Mouse (Mus musculus) neural tube, embryonic 13.5 days (tissue): ENCODE data around the gene Arpp21. TPM values are rescaled to one million over a fixed set of nuclear protein-coding genes. Genes with fewer than 3 reads are reported as not detected.
"Not testable (repeated sequence)": the region's sequence is repeated elsewhere in the genome, so short reads cannot be mapped to it uniquely, and the experiment has no call there.

Experiments used
- ATAC-seq: fragments of 200-750 bp; cut with Nextera tagmentation; 2 replicates; pipeline ENCODE4 v1.8.0; 2017; ENCODE audit warnings: low read depth, mild to moderate bottlenecking, moderate TSS enrichment, moderate library complexity
- H3K27ac ChIP-seq: fragments of 300-500 bp; sonication (generic); replicated peaks from 2 replicates; pipeline ENCODE4 v1.5.1; 2015; ENCODE audit warnings: moderate library complexity, mild to moderate bottlenecking, inconsistent platforms
- H3K27me3 ChIP-seq: fragments of 300-500 bp; sonication (generic); 2 replicates; pipeline ENCODE4 v1.6.1; 2015; ENCODE audit warnings: mild to moderate bottlenecking, inconsistent platforms
- H3K36me3 ChIP-seq: fragments of 300-500 bp; sonication (generic); 2 replicates; pipeline ENCODE4 v1.6.1; 2015; ENCODE audit warnings: mild to moderate bottlenecking, inconsistent platforms
- H3K4me1 ChIP-seq: fragments of 300-500 bp; sonication (generic); replicated peaks from 2 replicates; pipeline ENCODE4 v1.6.1; 2015; ENCODE audit warnings: inconsistent platforms
- H3K4me2 ChIP-seq: fragments of 300-500 bp; sonication (generic); 2 replicates; pipeline ENCODE4 v1.6.1; 2015; ENCODE audit warnings: inconsistent platforms, mild to moderate bottlenecking, moderate library complexity
- H3K4me3 ChIP-seq: fragments of 300-500 bp; sonication (generic); 2 replicates; pipeline ENCODE4 v1.5.1; 2015; ENCODE audit warnings: mild to moderate bottlenecking, inconsistent platforms
- H3K9ac ChIP-seq: fragments of 300-500 bp; sonication (generic); 2 replicates; pipeline ENCODE4 v1.6.1; 2015; ENCODE audit warnings: moderate library complexity, mild to moderate bottlenecking, inconsistent platforms
- H3K9me3 ChIP-seq: fragments of 300-500 bp; sonication (generic); 2 replicates; pipeline ENCODE4 v1.6.1; 2016; ENCODE audit warnings: inconsistent platforms
- WGBS: fragments of 180-500 bp; shearing (Covaris S2); methylation state at CpG from one replicate; pipeline ENCODE4 v1.1.7; 2015; 5-methylcytosine and 5-hydroxymethylcytosine counted together
- microRNA-seq: library from miRNA; unstranded; fragments of <30 nt; microRNA quantifications from one replicate; pipeline ENCODE4, GENCODE M21; 2016
- polyA plus RNA-seq: library from polyadenylated mRNA; unstranded; fragments of >200 nt; fragmentation: Nextera tagmentation; extraction: Ambion mirVana; gene quantifications from 2 replicates; pipeline ENCODE4 v1.2.1, GENCODE M21; 2015

The Arpp21 gene
- polyA plus RNA-seq, 1 experiment from 2014 or later: 27.1 TPM

GRCm38 (mm10) chr9:112037732-112038131, 198.0 kb downstream of the Arpp21 start:
- no peak overlapping the region for H3K9ac ChIP-seq
- H3K9me3 ChIP-seq: no peaks in the 10 kb centered on the region
- H3K4me1 ChIP-seq: no peaks in the 10 kb centered on the region
- 49% methylated on average over 9 of the region's 9 CpGs for WGBS
- no peak overlapping the region for H3K4me2 ChIP-seq
- H3K36me3 ChIP-seq: no peaks in the 10 kb centered on the region
- H3K27ac ChIP-seq: no peak overlapping the region
- H3K4me3 ChIP-seq: no peak overlapping the region
- no peaks in the 10 kb centered on the region for H3K27me3 ChIP-seq
- ATAC-seq: no peak

- H3K36me3 ChIP-seq, H3K4me2 ChIP-seq, H3K4me3 ChIP-seq, H3K9ac ChIP-seq, ATAC-seq, H3K27ac ChIP-seq, H3K27me3 ChIP-seq, H3K4me1 ChIP-seq, H3K9me3 ChIP-seq: not testable (repeated sequence)
- 41% methylated on average over 3 of the region's 10 CpGs for WGBS
Measured at GRCm38 (mm10) chr9:112033840-112034239, 201.9 kb downstream of the Arpp21 start.

GRCm38 (mm10) chr9:112032169-112032568, 203.6 kb downstream of the Arpp21 start:
- H3K9ac ChIP-seq: no peak overlapping the region
- H3K27me3 ChIP-seq: no peaks in the 10 kb centered on the region
- 50% methylated on average over 7 of the region's 7 CpGs for WGBS
- H3K4me3 ChIP-seq: no peak overlapping the region
- no peak overlapping the region for H3K4me2 ChIP-seq
- no peak overlapping the region for H3K27ac ChIP-seq
- H3K9me3 ChIP-seq: no peaks in the 10 kb centered on the region
- no peak for ATAC-seq
- H3K4me1 ChIP-seq: 0 out of 2 replicates have a peak, but pooled peaks cover 5% of the 10 kb centered on the region
- H3K36me3 ChIP-seq: no peaks in the 10 kb centered on the region

- 83% methylated on average over 8 of the region's 8 CpGs for WGBS
- Histone ChIP-seq H3K4me3 (no peak overlapping the region), H3K27ac (no peak overlapping the region), H3K9ac (no peak overlapping the region), H3K9me3 (no peaks in the 10 kb centered on the region; the same call in 1 of the 2 replicates), H3K4me2 (no peak overlapping the region), H3K36me3 (no peaks in the 10 kb centered on the region), H3K27me3 (no peaks in the 10 kb centered on the region), H3K4me1 (no peaks in the 10 kb centered on the region)
- ATAC-seq: no peak
Measured at GRCm38 (mm10) chr9:112023562-112024015, 212.1 kb downstream of the Arpp21 start.

GRCm38 (mm10) chr9:112023111-112023510, 212.6 kb downstream of the Arpp21 start:
- Histone ChIP-seq H3K27me3 (no peaks in the 10 kb centered on the region), H3K36me3 (no peaks in the 10 kb centered on the region), H3K9ac (no peak overlapping the region), H3K4me3 (no peak overlapping the region), H3K9me3 (no peaks in the 10 kb centered on the region; the same call in 1 of the 2 replicates), H3K4me2 (no peak overlapping the region), H3K4me1 (no peaks in the 10 kb centered on the region), H3K27ac (no peak overlapping the region)
- 88% methylated on average over 5 of the region's 5 CpGs for WGBS
- ATAC-seq: no peak

Small RNAs within 50 kb of the gene (microRNA-seq; reads per million reads assigned to microRNA genes)
- 274 reads per million, percentile 68 among the genes with 10 or more reads in this experiment for gene Mir128-2
